Mouse (Mus musculus): ENCODE data around the gene Plk5. TPM values are rescaled to one million over a fixed set of nuclear protein-coding genes. Genes with fewer than 3 reads are reported as not detected.
A peak's percentile ranks its signal among the peaks of the same experiment; 100 is the strongest.
"Not testable (repeated sequence)": the region's sequence is repeated elsewhere in the genome, so short reads cannot be mapped to it uniquely, and the experiment has no call there.

Gene Plk5
- polyA plus RNA-seq, 1 experiment from 2014 or later: 0.03 TPM

DNA sequence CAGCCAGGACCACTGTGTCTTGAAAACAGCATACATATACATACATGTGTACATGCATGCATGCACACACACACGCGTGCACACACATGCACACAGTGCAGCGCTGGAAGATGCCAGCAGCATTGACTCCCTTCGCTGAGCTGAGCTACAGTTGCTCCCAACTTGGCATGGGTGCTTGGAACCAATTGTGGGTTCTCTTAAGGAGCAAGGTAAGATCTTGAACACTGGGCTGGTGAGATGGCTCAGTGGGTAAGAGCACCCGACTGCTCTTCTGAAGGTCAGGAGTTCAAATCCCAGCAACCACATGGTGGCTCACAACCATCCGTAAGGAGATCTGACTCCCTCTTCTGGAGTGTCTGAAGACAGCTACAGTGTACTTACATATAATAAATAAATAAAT lies 10.3 kb upstream of the Plk5 start:
- not testable (repeated sequence) for H3K9ac ChIP-seq; H3K4me3 ChIP-seq (replicated peaks); H3K9me3 ChIP-seq (replicated peaks); H3K36me3 ChIP-seq (replicated peaks); ATAC-seq (ENCODE audit: insufficient read depth)
- Histone ChIP-seq H3K4me2 (0 out of 2 replicates have a peak overlapping the region, but pooled peaks have one; percentile 83), H3K4me1 (replicated peaks) (peaks cover 84% of the 10 kb centered on the region), H3K27me3 (peaks cover 87% of the 10 kb centered on the region), H3K27ac (replicated peaks) (peak overlapping the region; percentile 97; the same call in 1 of the 2 replicates)
- 75% methylated on average over 6 of the region's 6 CpGs for WGBS (ENCODE audit: insufficient replicate concordance)

DNA sequence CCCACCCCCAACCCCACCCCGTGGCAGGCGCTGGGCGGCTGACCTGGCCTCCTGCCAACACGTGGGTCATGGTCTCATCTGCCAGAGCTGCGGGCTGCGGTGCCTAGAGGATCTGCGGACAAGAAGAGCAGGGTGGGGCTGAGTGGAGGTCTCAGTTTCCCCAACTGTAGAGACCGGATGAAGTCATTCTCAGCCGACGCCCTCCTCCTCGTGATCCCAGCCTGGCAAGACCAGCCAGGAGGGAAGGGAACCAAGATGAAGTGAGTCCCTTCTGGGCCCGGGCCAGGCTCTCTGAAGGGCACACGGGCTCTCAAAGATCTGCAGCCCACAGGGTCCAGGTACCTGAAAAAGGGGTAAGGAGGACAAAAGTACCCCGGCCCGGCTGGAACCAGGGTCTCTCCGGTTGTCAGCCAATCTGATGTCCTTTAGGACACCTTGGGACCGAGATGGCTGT lies 8.7 kb upstream of the Plk5 start:
- ATAC-seq (ENCODE audit: insufficient read depth): no peak
- WGBS (ENCODE audit: insufficient replicate concordance): 10% methylated on average over 17 of the region's 17 CpGs
- Histone ChIP-seq H3K4me2 (peak overlapping the region; percentile 89), H3K36me3 (replicated peaks) (no peaks in the 10 kb centered on the region), H3K4me1 (replicated peaks) (peaks cover 74% of the 10 kb centered on the region), H3K27me3 (peaks cover 87% of the 10 kb centered on the region), H3K9ac (peak overlapping the region; percentile 54; the same call in 1 of the 2 replicates), H3K27ac (replicated peaks) (no peak overlapping the region), H3K4me3 (replicated peaks) (peak overlapping the region; percentile 57), H3K9me3 (replicated peaks) (no peaks in the 10 kb centered on the region)

GRCm38 (mm10) chr10:80348244-80348781 lies 7.9 kb upstream of the Plk5 start, which contains the start of gene Adamtsl5:
Gene Adamtsl5 (minus strand): TSS chr10:80348412.
- Histone ChIP-seq H3K9me3 (replicated peaks) (no peaks in the 10 kb centered on the region), H3K36me3 (replicated peaks) (no peaks in the 10 kb centered on the region), H3K4me1 (replicated peaks) (peaks cover 69% of the 10 kb centered on the region), H3K9ac (peak within 1 kb of the TSS; percentile 54), H3K27me3 (peaks cover 87% of the 10 kb centered on the region), H3K27ac (replicated peaks) (no peak within 1 kb of the TSS), H3K4me2 (peak within 1 kb of the TSS; percentile 89), H3K4me3 (replicated peaks) (peak within 1 kb of the TSS; percentile 57)
- ATAC-seq (ENCODE audit: insufficient read depth): no peak
- WGBS (ENCODE audit: insufficient replicate concordance): 1% methylated on average over 42 of the region's 42 CpGs

GRCm38 (mm10) chr10:80348981-80349380 lies 7.3 kb upstream of the Plk5 start:
- Histone ChIP-seq H3K36me3 (replicated peaks) (no peaks in the 10 kb centered on the region), H3K9me3 (replicated peaks) (no peaks in the 10 kb centered on the region), H3K27ac (replicated peaks) (no peak overlapping the region), H3K4me2 (no peak overlapping the region), H3K27me3 (peaks cover 89% of the 10 kb centered on the region), H3K4me3 (replicated peaks) (no peak overlapping the region), H3K4me1 (replicated peaks) (peaks cover 62% of the 10 kb centered on the region), H3K9ac (no peak overlapping the region)
- no peak for ATAC-seq (ENCODE audit: insufficient read depth)
- WGBS (ENCODE audit: insufficient replicate concordance): 22% methylated on average over 26 of the region's 26 CpGs

DNA sequence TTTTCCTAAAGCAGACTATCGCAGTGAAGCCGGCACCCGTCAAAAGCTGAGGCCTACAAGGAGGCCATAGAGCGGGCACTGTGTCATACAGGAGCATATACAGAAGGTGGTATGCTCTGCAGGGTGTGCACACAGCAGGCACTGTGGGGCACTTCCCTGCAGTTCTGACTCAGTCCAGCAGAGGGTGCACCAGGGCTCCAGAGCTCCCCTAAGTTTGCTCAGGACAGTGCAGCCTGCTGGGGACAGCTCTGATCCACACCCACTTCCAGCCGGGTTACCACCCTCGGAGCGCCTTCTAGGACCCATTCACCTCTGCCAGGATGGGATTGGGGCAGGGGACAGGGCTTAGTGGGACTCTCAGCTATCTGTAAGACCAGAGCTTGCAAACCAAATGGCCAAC lies 6.0 kb upstream of the Plk5 start:
- Histone ChIP-seq H3K4me3 (replicated peaks) (no peak overlapping the region), H3K4me2 (no peak overlapping the region), H3K4me1 (replicated peaks) (peaks cover 49% of the 10 kb centered on the region), H3K27me3 (peaks cover 97% of the 10 kb centered on the region), H3K27ac (replicated peaks) (no peak overlapping the region), H3K9ac (no peak overlapping the region), H3K36me3 (replicated peaks) (no peaks in the 10 kb centered on the region), H3K9me3 (replicated peaks) (no peaks in the 10 kb centered on the region)
- peak; percentile 65 for ATAC-seq (ENCODE audit: insufficient read depth)
- 3% methylated on average over 7 of the region's 7 CpGs for WGBS (ENCODE audit: insufficient replicate concordance)

GRCm38 (mm10) chr10:80351896-80352295 lies 4.4 kb upstream of the Plk5 start:
- peaks cover 50% of the 10 kb centered on the region for H3K4me1 ChIP-seq (replicated peaks)
- ATAC-seq (ENCODE audit: insufficient read depth): no peak
- WGBS (ENCODE audit: insufficient replicate concordance): 12% methylated on average over 11 of the region's 11 CpGs
- peaks cover 99% of the 10 kb centered on the region for H3K27me3 ChIP-seq
- H3K9me3 ChIP-seq (replicated peaks): no peaks in the 10 kb centered on the region
- no peak overlapping the region for H3K4me3 ChIP-seq (replicated peaks)
- H3K27ac ChIP-seq (replicated peaks): no peak overlapping the region
- no peak overlapping the region for H3K9ac ChIP-seq
- no peaks in the 10 kb centered on the region for H3K36me3 ChIP-seq (replicated peaks)
- H3K4me2 ChIP-seq: peak overlapping the region; percentile 16; the same call in 1 of the 2 replicates

DNA sequence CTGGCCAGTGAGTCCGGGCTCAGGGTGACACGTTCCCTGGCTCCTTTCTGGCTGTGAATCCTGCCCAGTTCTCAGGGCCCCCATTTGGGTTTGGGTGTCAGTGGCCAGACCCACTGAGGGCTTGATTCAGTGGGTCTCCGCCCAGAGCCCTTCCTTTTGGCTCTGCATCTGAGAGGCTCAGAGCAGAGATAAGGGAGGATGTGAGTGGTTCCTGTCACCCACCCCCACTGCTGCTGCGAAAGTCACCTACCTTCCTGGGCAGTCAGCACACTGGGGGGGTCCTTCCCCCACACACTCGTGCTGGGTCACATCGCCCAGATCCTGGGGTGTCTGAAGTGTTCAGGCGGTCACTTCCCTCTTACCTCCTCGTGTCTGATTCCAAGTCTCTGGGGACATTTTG lies 3.5 kb upstream of the Plk5 start:
- peaks cover 100% of the 10 kb centered on the region for H3K27me3 ChIP-seq

GRCm38 (mm10) chr10:80355431-80355830 lies 828 bp upstream of the Plk5 start:
- ATAC-seq (ENCODE audit: insufficient read depth): no peak
- no peaks in the 10 kb centered on the region for H3K36me3 ChIP-seq (replicated peaks)
- H3K27me3 ChIP-seq: peaks cover 100% of the 10 kb centered on the region
- H3K4me3 ChIP-seq (replicated peaks): no peak overlapping the region
- no peaks in the 10 kb centered on the region for H3K9me3 ChIP-seq (replicated peaks)
- 9% methylated on average over 9 of the region's 9 CpGs for WGBS (ENCODE audit: insufficient replicate concordance)
- H3K4me2 ChIP-seq: no peak overlapping the region
- peaks cover 27% of the 10 kb centered on the region for H3K4me1 ChIP-seq (replicated peaks)
- H3K27ac ChIP-seq (replicated peaks): no peak overlapping the region
- no peak overlapping the region for H3K9ac ChIP-seq

More for the DNA sequence above, 3.5 kb upstream of the Plk5 start:
- Histone ChIP-seq H3K9ac (no peak overlapping the region), H3K9me3 (replicated peaks) (no peaks in the 10 kb centered on the region), H3K36me3 (replicated peaks) (no peaks in the 10 kb centered on the region), H3K4me1 (replicated peaks) (peaks cover 45% of the 10 kb centered on the region), H3K27ac (replicated peaks) (no peak overlapping the region), H3K4me3 (replicated peaks) (no peak overlapping the region), H3K4me2 (no peak overlapping the region)
- WGBS (ENCODE audit: insufficient replicate concordance): 25% methylated on average over 8 of the region's 8 CpGs
- no peak for ATAC-seq (ENCODE audit: insufficient read depth)

DNA sequence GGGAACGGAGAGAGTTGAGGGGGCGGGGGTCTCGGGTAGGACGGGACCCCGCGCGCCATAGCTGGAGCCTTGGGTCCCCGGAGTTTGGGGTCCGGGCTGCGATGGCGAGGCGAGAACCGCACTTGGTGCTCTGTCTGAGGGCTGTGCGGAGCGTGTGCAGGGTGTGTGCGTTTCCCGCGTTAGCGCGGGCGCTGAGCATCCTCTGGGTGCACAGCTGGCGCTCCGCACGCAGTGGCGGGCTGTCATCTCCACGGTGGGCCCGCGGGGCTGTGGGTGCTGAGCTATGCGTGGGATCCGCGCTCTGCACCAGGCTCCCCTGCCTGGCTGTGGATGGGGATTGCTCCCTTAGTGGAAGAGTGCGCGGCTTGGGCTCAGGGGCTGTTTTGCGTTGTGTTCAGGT lies 478 bp downstream of the Plk5 start:
- no peak for ATAC-seq (ENCODE audit: insufficient read depth)
- Histone ChIP-seq H3K4me2 (peak overlapping the region; percentile 10; the same call in 1 of the 2 replicates), H3K27me3 (peaks cover 100% of the 10 kb centered on the region), H3K27ac (replicated peaks) (no peak overlapping the region), H3K9ac (no peak overlapping the region), H3K9me3 (replicated peaks) (no peaks in the 10 kb centered on the region), H3K4me1 (replicated peaks) (peaks cover 17% of the 10 kb centered on the region), H3K36me3 (replicated peaks) (no peaks in the 10 kb centered on the region), H3K4me3 (replicated peaks) (no peak overlapping the region)
- WGBS (ENCODE audit: insufficient replicate concordance): 3% methylated on average over 34 of the region's 34 CpGs

DNA sequence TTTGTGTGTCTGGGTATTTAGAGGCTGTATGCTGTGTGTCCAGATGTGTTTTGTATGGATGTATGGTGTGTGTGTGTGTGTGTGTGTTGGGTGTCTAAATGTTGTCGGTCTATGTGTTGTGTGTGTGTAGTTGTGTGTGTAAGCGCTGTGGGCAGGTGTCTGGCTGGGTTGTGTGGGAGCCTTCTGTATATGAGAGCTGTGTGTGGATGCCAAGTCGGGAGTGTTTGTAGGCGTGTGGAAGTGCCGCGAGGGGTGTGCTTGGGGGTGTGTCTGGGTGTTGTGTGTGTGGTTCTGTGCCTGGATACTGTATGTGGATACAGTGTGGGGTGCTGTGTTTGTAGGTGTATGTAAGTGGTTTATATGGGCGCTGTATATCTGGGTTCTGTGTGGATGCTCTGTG lies 1.1 kb downstream of the Plk5 start:
- Histone ChIP-seq H3K4me2 (peak overlapping the region; percentile 42; the same call in 1 of the 2 replicates), H3K4me3 (replicated peaks) (no peak overlapping the region), H3K27ac (replicated peaks) (no peak overlapping the region), H3K4me1 (replicated peaks) (peaks cover 17% of the 10 kb centered on the region), H3K9me3 (replicated peaks) (no peaks in the 10 kb centered on the region), H3K9ac (no peak overlapping the region), H3K36me3 (replicated peaks) (no peaks in the 10 kb centered on the region), H3K27me3 (peaks cover 94% of the 10 kb centered on the region)
- WGBS (ENCODE audit: insufficient replicate concordance): 31% methylated on average over 7 of the region's 7 CpGs
- no peak for ATAC-seq (ENCODE audit: insufficient read depth)

GRCm38 (mm10) chr10:80357994-80358639 lies 1.9 kb downstream of the Plk5 start:
- H3K4me2 ChIP-seq: peak overlapping the region; percentile 42
- H3K27ac ChIP-seq (replicated peaks): no peak overlapping the region
- H3K4me1 ChIP-seq (replicated peaks): peaks cover 13% of the 10 kb centered on the region
- no peaks in the 10 kb centered on the region for H3K36me3 ChIP-seq (replicated peaks)
- H3K4me3 ChIP-seq (replicated peaks): 0 out of 2 replicates have a peak overlapping the region, but pooled peaks have one; percentile 7
- ATAC-seq (ENCODE audit: insufficient read depth): no peak
- H3K9ac ChIP-seq: no peak overlapping the region
- no peaks in the 10 kb centered on the region for H3K9me3 ChIP-seq (replicated peaks)
- peaks cover 94% of the 10 kb centered on the region for H3K27me3 ChIP-seq
- 9% methylated on average over 31 of the region's 31 CpGs for WGBS (ENCODE audit: insufficient replicate concordance)

Data from liver, embryonic 15.5 days (tissue).